Mouse (Mus musculus): ENCODE data around the gene Gemin7.

DNA sequence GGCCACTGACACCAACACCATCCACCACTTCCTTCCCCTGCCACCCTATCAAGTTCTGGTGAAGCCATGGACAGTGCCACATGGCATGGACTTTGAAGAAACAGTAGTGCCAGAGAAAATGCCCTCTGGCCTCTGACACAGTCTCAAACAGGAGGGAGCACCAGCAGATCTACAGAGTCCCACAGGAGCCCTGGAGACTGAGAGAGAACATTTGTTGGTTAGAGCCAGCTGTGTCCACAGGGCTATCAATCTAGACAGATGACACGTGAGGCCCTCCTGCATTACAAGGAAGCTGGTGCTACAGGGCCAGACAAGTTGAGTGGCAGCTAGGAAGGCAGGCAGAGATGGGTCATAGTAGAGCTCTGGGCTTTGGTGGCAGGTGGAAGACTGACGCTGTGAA lies 25.0 kb downstream of the Gemin7 start:
- TF ChIP-seq CTCF (IDR thresholded peaks at IDR 0.05; ENCODE audit: low read depth): no peak
- TF ChIP-seq EP300 (IDR thresholded peaks at IDR 0.05; ENCODE audit: low read depth): no peak
